Mouse (Mus musculus) adrenal gland, adult 2 months (tissue): ENCODE data around the gene Rgp1. TPM values are rescaled to one million over a fixed set of nuclear protein-coding genes. Genes with fewer than 3 reads are reported as not detected.
"Not testable (repeated sequence)": the region's sequence is repeated elsewhere in the genome, so short reads cannot be mapped to it uniquely, and the experiment has no call there.

Experiments
- DNase-seq: peaks from one replicate; pipeline ENCODE4 v3.0.0; 2021
- long read RNA-seq: library from polyadenylated mRNA; stranded (forward); transcript quantifications from one replicate; pipeline ENCODE4 v2.0.0, GENCODE M21; 2021
- polyA plus RNA-seq: library from polyadenylated mRNA; depleted of rRNA; stranded (reverse); fragments of >200 nt; gene quantifications from 2 replicates; pipeline ENCODE4 v1.2.3, GENCODE M21; 2012; rRNA removed
- total RNA-seq, 2 experiments: library from RNA; stranded (reverse); gene quantifications; 2 replicates each; pipeline ENCODE4 v1.2.3; 2021

Gene Rgp1
- total RNA-seq (10 to 100 TPM; 47.1 to 50.7 TPM), polyA plus RNA-seq (50.1 and 57.4 TPM in 2 replicates)
- long read RNA-seq, full-length matches to known transcripts = 1 of 2 reads
- long read RNA-seq, partial matches to known transcripts = 0 of 2 reads
- long read RNA-seq, other reads (novel, unspliced or antisense) = 1 of 2 reads

DNA sequence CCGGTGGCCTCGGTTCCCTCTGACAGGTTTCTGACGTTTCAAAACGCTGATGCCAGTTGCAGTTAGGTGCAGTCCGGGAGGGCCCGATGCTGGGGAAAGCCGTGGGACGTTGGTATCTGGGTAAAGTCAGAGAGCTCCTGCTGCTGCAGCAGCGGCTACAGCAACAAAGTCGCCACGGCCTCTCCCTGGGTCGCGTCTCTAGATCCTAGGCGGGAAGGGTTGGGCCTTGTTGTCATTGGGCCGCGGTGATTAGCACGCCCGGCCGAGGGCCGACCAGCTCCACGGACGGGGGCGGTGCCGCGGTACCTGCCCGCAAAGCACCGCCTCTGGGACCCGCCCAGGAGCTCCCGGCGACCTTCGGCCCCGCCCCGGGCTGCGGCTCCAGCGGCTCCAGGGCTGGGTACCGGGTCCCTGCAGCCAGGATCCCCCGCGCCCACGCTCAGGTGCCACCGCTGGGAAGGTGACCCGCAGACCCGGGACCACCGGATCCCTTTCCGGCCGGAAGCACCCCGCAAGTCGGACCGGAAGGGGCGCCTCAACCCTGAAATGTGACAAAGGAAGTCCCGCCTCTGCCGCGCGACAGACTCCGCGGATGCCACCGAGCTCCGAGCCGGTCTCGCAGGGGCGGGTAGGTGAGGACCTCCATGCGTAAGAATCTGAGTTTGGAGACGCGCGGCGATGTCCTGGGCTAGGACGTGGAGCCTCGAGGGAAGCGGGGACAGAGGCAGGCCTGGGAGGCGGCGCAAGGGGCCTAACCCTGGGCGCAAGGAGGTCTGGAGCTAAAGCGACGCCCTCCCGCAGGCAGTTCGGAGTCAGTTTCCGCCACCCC is at the start of gene Rgp1, which contains the start of gene Gba2:
Gene Rgp1, plus strand, starts transcription at position 340 of the 829 bp plus-strand sequence.
Gene Gba2, minus strand, starts transcription at position 498 of the 829 bp plus-strand sequence.
- DNase-seq = peak; percentile 96

DNA sequence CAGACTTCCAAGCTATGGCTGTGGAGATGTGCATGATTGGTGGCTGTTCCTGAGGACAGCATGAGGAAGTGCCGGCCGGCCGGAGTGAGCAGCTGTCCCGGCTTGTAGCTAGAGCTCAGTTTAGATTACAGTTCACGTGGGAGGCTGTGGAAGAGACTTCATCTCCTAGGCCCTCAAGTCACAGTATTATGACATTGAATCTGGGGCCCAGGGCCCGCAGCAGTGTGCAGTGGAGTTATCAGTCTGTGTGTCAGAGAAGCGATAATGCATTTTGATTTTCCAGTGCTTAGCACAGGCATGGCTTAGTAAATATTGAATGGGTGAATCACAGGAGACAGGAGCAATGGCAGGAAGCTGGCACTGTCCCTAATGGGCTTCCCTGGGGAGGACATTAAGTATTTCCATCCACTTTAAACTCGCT is 48.4 kb upstream of the Rgp1 start:
- peak; percentile 68 for DNase-seq

- peak; percentile 78 for DNase-seq
These were observed 47.9 kb upstream of the Rgp1 start for GRCm38 (mm10) chr4:43530581-43530980.

- DNase-seq = peak; percentile 92
These were observed 45.2 kb upstream of the Rgp1 start for GRCm38 (mm10) chr4:43533270-43533669.

DNA sequence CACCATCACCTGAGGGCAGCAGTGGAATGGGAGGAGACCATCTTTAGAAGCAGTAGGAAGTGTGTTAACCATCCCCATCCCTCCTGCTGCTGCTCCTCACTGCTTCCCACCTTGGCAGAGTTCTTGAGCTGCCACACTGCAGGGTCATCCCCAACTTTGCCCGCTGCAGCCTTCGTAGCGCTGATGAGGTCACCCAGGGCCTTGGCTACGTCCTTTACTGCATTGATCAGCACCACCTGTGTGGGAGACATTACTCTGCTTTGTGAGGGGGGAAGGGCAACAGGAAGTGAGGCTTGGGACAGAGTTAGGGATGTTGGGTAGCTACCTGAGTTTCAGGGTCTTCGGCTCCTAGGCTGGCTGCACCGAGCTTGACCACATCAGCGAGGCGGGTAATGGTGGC is 42.9 kb upstream of the Rgp1 start:
- peak; percentile 62 for DNase-seq

DNA sequence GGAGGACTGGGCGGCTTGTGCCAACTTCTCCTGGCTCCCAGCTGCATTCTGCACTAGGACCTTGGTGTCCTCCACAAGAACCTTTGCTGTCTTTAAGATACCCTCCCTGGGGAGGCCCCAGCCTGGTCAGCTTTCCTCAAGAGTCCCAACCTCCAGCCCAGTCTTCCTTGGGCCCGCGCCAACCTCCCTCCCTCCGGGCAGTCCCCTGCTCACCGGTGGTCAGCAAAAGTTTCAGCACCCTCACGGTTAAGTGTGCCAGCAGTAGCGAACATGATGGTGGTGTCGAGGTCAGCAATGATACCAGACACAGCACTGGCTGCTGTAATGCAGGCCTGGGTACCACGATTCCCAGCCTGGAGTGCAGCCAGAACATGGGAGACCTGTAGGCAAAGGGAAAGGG is 42.5 kb upstream of the Rgp1 start:
- DNase-seq = no peak

DNA sequence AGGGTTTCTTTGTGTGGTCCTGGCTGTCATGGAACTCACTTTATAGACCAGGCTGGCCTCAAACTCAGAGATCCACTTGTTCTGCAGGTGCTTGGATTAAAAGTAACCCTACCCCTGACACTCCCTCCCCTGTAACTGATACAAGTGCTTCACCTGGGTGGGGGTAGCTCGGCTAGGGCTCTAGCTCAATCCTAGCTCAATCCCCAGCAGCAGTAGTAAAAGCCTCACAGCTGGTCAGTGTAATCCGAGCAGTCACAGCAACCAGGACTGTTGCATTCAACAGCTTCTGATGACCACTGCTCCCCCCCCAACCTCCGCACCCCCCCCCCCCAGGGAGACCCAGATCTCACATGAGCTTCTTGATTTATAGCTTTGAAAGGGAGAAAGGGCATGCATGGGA is 36.5 kb upstream of the Rgp1 start:
- DNase-seq = no peak

DNA sequence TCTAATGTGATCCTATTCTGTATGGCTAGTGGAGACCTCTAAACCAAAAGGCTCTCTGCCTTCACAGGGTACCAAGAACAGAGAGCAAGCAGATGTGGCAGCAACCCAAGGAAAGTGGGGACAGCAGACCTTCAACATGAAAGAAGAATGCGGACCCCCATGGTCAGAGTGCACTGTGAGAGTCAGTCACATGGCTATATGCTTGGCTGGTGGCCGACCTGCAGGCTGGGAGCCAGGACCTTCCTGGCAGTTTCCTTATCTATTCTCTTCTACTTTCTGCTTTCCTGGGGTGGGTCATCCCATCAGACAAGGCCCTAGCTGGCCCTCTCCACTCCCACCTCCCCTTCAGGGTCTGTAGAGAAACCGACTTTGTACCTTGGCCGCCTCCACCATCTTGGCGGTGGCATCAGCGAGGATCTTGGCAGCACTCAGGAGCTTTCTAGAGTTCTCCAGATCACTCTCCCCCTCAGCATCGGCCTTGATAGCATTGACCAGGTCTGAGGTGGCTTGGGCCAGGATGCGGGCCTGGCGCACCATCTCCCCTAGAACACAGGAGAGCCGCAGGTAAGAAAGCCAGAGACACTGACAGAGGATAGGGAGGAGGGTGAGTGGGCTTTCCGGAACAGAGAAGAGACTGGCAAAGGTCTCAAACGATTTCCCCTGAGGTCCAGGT is 32.0 kb upstream of the Rgp1 start:
- DNase-seq = peak; percentile 83

DNA sequence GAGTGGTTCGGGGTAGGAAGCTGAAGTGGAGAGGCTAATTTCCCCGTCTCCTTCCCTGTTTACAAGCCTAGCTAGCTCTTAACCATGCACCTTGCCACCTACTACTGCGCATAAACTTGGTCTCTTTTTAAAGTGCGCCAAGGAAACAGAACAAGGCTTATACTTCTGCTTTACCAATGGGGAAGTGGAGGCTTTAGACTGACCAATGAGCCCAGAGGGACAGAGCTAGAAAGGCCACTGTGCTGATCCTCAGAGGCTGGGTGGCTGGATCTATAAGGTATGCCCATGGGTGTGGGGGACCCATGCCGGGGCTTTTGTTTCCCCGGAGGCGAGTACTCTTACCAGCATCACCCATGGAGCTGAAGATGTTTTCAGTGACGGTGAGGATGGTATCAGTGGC is 31.4 kb upstream of the Rgp1 start:
- no peak for DNase-seq

- DNase-seq = no peak
These were observed 29.5 kb upstream of the Rgp1 start for GRCm38 (mm10) chr4:43549055-43549454.

DNA sequence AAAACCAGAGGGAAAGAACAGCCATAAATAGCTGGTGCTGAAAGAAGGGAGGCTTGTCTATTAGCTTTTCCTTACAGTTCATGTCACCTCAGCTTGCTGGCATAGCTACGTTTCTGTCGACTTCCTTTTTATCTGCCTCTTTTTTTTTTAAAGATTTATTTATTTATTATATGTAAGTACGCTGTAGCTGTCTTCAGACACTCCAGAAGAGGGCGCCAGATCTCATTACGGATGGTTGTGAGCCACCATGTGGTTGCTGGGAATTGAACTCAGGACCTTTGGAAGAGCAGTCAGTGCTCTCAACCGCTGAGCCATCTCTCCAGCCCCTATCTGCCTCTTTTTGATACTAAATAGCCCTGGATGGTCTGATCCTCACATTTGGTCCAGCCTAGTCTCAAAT is 26.7 kb upstream of the Rgp1 start:
- not testable (repeated sequence) for DNase-seq

- DNase-seq = no peak
These were observed 26.1 kb upstream of the Rgp1 start for GRCm38 (mm10) chr4:43552437-43552836.

DNA sequence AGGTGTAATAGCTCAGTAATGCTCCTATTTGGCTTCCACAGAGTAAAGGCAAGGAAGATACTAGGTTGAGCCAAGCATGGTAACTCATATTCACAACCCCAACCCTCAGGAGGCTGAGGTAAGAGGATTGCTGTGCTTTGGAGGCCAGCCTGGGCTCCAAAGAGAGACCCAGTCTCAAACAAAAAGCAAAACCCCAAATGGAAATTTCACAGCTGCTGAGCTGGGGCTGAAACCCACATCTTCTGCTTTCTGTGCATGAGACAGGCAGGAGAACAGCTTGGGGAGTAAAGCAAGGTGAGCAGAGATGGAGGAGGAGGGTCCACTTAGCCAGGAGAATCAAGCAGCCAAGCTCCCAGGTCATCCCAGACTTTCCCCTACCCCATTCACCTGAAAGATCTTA is 24.6 kb upstream of the Rgp1 start:
- no peak for DNase-seq

GRCm38 (mm10) chr4:43555926-43556325 is 22.6 kb upstream of the Rgp1 start:
- no peak for DNase-seq

DNA sequence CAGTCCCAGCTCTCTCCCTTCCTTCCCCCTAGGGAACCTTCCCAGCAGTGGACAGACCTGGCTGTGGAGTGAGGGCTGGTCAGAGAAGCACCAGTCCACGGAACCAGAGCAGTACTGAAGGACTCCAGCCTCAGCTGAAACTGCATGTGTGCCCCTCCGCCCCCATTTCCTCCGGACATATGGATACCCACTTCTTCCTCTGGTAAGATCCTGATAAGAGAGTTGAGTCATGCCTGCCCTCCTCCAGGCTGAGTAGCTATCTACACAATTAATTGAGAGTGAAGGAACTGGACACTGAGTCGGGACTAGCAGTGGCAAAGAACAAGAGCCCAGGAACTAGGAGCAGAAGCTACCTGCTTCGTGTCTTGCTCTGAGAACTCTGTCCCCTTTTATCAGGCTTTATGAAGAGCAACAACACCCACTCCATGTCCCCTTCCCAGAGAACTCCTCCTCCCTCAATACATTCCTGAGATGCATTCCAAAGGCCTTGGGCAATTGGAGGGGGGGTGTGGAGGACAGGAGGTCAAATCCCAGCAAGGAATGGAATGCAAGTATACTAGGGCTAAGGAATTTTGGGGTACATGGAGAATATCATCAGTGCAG is 20.4 kb upstream of the Rgp1 start:
- peak; percentile 58 for DNase-seq

GRCm38 (mm10) chr4:43558631-43559356 is 19.7 kb upstream of the Rgp1 start:
- peak; percentile 89 for DNase-seq

DNA sequence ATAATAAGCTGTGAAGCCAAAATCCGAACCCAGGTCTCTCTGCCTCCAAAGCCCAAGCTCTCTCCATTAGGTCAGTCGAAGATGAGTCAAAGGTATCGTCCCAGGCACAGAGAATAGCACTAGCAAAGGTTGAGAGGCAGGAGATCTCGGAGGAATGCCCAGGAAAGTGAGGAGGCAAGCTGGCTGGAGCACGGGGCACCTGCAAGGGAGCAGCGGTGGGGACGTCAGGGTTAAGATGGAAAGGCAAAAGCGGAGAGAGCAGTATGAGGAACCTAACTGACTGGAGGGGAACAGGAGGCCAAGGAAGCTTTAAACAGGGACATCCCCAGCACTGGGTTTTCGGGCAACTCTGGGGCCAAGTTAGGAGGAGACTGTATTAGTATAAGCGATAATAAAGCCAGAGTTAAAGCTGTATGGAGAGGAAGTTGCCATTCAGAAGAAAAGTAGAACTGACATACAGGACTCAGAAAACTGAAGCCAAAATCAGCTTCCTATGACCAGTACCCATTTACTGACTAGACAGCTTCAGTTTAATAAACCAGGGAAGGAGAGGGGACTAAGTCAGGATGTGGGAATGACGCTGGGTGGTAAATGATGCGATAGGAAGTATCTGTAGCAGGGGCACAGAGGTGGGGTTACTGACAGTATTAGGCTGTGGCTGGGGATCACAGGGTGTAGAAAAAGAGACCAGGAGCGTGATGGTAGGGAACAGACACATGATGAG is 18.8 kb upstream of the Rgp1 start:
- DNase-seq = no peak

- peak; percentile 80 for DNase-seq
These were observed 18.3 kb upstream of the Rgp1 start for GRCm38 (mm10) chr4:43560243-43560611.

GRCm38 (mm10) chr4:43560976-43561375 is 17.5 kb upstream of the Rgp1 start:
- DNase-seq = no peak

- DNase-seq = no peak
These were observed 17.0 kb upstream of the Rgp1 start for GRCm38 (mm10) chr4:43561436-43561996.
